Mouse (Mus musculus) kidney, adult 9 months (tissue): ENCODE measurements at regions not wholly inside any gene's neighbourhood (a gene's known extent, or its start where the extent isn't known, plus 50 kb on each side); places are given as distances from the start of the nearest gene placed in this dataset.

Source experiments
- DNase-seq: peaks from one replicate; pipeline ENCODE4 v3.0.0; 2022

- no peak for DNase-seq
Observed at GRCm38 (mm10) chr13:107362806-107363687, 341.1 kb upstream of the Kif2a start.

- DNase-seq: no peak
Observed at GRCm38 (mm10) chr13:107340802-107341364, 319.0 kb upstream of the Kif2a start.

GRCm38 (mm10) chr13:107338111-107338510 is 316.2 kb upstream of the Kif2a start:
- DNase-seq: no peak

- DNase-seq: no peak
Observed at GRCm38 (mm10) chr13:107337111-107337510, 315.2 kb upstream of the Kif2a start.

- no peak for DNase-seq
Observed at GRCm38 (mm10) chr13:107329348-107329747, 307.4 kb upstream of the Kif2a start.

- peak; percentile 75 for DNase-seq
Observed at GRCm38 (mm10) chr13:107325707-107326495, 304.0 kb upstream of the Kif2a start.

GRCm38 (mm10) chr13:107314746-107315145 is 292.8 kb upstream of the Kif2a start:
- no peak for DNase-seq

- DNase-seq: no peak
Observed at GRCm38 (mm10) chr13:107308958-107309639, 287.2 kb upstream of the Kif2a start.

- DNase-seq: no peak
Observed at GRCm38 (mm10) chr13:107308404-107308803, 286.5 kb upstream of the Kif2a start.

- DNase-seq: no peak
Observed at GRCm38 (mm10) chr13:107306958-107307357, 285.0 kb upstream of the Kif2a start.

- DNase-seq: no peak
Observed at GRCm38 (mm10) chr13:107306232-107306631, 284.3 kb upstream of the Kif2a start.

- DNase-seq: no peak
Observed at GRCm38 (mm10) chr13:107305738-107306137, 283.8 kb upstream of the Kif2a start.

GRCm38 (mm10) chr13:107303878-107304277 is 282.0 kb upstream of the Kif2a start:
- DNase-seq: no peak

- no peak for DNase-seq
Observed at GRCm38 (mm10) chr13:107303322-107303721, 281.4 kb upstream of the Kif2a start.

- no peak for DNase-seq
Observed at GRCm38 (mm10) chr13:107300792-107301191, 278.9 kb upstream of the Kif2a start.

- no peak for DNase-seq
Observed at GRCm38 (mm10) chr13:107264581-107264980, 242.7 kb upstream of the Kif2a start.

GRCm38 (mm10) chr13:107261479-107262050 is 239.6 kb upstream of the Kif2a start:
- DNase-seq: no peak

GRCm38 (mm10) chr13:107260274-107260673 is 238.3 kb upstream of the Kif2a start:
- DNase-seq: no peak

- DNase-seq: no peak
Observed at GRCm38 (mm10) chr13:107247792-107248505, 226.0 kb upstream of the Kif2a start.

GRCm38 (mm10) chr13:107246956-107247751 is 225.2 kb upstream of the Kif2a start:
- no peak for DNase-seq

GRCm38 (mm10) chr13:107244173-107244572 is 222.2 kb upstream of the Kif2a start:
- DNase-seq: no peak
